Mouse (Mus musculus): Measurements from ENCODE around the gene Fzr1.

The Fzr1 gene

DNA sequence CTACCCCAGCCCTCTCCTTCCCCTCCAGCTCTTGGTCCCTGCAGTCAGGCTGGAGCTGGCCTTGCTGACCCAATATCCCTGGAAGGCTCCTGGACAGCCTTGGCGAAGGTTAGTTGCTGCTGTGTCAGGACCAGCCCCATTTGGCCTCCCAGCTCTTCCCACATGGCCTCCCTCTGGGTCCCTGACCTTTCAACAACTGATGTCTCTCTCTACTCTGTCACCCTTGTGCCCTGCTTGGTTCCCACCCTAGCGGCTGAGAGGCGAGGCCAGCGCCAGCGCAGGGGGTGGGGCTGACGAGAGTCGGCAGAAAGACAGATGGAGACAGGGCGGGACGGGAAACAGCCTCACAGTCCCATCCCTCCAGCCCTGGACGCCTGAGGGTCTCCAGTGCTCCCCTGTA, 49.9 kb downstream of the Fzr1 start, which contains the start of gene Tbxa2r:
TSS of gene Tbxa2r (plus strand) at position 346 of the 400 bp plus-strand sequence.
- DNase-seq (ENCODE audit: low spot score) = no peak

DNA sequence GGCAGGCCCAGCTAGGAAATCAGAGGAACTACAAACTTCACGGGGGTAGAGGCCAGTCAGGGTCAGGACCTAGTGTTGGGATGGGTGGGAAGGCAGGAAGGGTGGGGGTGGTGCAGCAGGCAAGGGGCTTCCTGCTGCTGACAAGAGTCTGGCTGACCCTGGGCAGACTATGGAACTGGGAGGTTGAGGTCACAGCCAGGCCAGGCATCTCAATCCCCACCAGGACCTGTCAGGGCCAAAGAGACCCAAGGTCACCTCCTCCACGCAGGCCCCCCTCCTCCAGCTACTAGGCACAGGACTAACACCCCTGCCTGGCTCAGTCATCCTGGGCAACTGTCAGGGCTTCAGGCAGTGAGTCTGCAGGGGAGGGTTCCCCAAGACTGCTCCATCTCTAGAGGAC, 50.4 kb downstream of the Fzr1 start:
- no peak for DNase-seq (ENCODE audit: low spot score)

DNA sequence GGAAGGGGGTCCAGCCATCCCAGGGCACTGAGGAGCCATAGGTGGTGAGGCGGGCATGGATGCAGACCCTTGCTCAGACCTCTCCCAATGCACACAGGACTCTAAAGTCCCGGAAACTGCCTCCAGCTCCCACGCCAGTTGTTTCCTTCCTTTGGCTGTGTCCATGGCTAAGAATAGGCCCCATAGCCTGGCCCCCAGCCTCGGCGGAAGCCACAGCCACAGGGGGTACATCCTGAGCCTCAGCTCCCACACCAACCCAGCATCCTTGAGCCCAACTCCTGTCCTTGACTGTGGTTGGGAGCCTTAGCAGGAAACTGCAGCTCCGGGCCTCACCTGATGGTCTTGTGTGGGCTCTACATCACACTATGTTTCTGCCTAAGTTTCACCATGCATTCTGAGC, 51.5 kb downstream of the Fzr1 start:
- no peak for DNase-seq (ENCODE audit: low spot score)

DNA sequence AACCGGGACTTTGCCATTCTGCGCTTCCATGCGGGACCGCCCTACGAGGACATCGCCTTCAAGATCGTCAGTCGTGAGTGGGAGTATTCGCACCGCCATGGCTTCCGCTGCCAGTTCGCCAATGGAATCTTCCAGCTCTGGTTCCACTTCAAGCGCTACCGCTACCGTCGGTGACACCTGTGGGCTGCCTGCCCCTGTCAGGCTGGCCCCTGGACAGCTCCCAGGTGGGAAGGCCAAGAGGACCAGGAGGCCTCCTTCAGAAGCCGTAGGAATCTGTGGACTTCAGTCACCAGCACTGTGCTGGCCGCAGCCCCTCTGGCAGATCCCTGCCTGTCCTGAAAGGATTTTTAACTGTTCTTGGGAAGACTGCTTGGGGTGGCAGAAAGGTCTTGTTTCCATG, 52.5 kb downstream of the Fzr1 start:
- DNase-seq (ENCODE audit: low spot score) = no peak

DNA sequence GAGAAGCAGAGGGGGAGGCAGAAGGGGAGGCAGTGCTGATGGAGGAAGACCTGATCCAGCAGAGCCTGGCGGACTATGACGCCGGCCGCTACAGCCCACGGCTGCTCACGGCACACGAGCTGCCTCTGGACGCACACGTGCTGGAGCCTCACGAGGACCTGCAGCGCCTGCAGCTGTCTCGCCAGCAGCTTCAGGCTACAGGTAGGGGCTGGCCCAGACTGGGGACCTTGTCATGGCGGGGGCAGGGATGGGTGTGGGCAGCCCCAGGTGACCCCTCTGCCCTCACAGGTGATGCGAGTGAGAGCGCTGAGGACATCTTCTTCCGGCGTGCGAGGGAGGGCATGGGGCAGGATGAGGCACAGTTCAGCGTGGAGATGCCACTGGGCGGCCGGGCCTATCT, 53.1 kb downstream of the Fzr1 start:
- DNase-seq (ENCODE audit: low spot score) = no peak

DNA sequence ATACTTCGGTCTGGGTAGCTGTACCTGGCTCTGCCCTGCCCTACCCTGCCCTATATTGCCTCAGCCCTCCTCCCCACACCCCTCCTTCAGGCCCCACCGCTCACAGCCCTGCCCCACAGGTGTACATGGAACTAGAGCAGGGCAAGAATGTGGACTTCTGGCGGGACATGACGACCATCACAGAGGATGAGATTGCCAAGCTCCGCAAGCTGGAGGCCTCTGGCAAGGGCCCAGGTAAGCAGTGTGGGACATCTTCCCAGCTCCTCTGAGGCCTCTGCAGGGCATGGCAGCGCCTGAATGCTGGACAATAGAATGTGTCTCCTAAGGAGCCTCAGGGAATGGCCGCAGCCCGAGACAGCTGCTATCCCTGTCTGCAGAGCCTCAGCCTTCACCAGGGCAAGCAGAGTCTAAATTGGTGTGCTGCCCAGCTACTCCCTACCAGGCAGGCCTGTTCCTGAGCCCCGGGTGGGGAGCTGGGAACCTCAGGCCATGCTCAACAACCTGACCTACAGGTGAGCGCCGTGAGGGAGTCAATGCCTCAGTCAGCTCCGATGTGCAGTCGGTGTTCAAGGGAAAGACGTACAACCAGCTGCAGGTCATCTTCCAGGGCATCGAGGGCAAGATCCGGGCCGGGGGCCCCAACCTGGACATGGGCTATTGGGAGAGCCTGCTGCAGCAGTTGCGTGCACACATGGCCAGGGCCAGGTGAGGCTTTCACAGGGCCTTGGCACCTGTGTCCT, 54.4 kb downstream of the Fzr1 start:
- DNase-seq (ENCODE audit: low spot score) = no peak

DNA sequence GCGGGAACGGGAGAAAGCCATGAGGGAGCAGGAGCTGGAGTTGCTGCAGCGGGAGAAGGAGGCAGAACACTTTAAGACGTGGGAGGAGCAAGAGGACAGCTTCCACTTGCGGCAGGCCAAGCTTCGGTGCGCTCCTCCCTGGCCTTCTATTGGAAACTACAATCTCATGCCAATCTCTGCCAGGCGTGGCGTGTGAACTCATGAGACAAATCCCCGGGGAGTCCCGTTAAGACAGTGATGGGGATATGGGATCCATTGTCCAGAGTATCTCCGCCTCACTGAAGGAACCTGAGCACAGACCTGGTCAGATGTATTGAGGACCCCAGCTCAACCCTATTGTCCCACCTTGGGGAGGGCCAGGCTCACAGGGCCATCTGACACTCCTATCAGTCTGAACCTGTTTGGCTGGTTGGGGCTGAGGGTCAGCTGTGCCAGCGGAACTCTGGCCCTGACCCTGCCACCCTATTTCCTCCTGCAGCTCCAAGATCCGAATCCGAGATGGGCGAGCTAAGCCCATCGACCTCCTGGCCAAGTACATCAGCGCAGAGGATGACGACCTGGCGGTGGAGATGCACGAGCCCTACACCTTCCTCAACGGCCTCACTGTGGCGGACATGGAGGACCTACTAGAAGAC, 55.1 kb downstream of the Fzr1 start:
- DNase-seq (ENCODE audit: low spot score) = no peak

DNA sequence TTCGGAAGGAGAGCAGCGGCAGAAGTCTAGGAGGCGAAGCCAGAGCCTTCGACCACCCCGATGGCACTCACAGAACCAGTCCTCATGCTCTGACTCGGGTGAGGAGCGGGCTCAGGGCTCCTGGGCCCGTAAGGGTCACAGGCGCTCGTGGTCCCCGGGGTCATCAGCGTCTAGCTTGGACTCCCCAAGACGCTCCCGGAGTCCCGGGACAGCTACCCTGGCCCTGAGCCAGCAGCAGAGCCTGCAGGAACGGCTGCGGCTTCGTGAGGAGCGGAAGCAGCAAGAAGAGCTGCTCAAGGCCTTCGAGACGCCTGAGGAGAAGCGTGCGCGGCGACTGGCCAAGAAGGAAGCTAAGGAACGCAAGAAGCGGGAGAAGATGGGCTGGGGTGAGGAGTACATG, 55.9 kb downstream of the Fzr1 start:
- no peak for DNase-seq (ENCODE audit: low spot score)

DNA sequence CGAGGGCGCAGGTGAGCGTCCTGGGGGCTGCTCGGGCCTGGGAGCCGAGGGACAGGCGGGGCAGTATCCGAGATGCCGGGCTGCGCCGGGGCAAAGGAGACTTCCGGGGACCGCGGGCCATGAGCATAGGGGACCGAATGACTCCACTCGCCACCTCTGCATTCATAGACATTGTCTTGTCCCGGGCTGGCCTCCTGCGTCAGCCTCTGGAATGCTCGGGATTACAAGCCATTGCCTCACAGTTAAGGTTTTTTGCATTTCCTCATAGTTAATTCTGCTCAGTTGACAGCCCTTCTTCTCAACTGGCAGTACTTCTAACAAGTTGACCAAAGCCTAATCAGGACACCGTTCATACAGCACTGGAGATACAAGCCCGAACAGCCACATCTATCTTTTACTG, 56.9 kb downstream of the Fzr1 start:
- DNase-seq (ENCODE audit: low spot score) = no peak

DNA sequence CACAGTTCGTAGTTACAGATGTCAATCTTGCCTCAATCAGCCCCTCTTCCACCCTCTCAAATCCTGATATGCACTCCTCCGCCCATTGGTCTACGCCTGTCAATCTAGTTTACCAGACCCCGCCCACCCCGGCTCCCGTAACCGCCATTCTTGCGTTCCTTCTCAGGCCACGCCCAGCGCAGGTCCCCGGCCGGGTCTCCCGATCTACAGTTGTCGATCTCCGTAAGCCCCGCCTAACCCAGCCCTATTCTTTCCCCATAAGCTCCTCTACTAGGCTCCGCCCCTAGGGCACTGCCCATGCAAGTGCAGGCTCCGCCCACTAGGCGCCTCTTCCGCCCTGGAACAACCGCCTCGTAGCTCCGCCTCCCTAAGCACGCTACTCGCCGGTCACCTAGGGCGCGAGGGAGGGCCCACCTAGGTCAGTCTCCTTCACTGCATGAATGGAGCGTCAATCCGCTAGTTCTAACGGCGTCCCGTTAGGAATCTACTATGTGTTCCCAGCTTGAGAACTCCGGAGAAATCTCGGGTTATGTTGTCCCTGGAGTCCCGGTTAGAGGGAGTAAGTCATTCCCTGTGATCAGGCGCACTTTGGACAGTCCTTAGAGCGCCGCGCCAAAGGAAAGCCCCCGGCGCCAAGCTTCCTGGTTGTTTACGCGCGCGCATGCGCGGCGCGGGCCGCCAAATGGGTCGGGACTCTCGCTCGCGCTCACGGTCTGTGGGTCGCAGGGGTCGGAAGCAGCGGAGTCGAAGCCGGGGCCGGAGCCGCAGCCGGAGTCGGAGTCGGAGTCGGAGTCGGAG, 57.6 kb downstream of the Fzr1 start, which contains the start of gene Cactin:
TSS of gene Cactin (plus strand) at position 554 of the 798 bp plus-strand sequence.
- DNase-seq (ENCODE audit: low spot score) = peak; percentile 97

DNA sequence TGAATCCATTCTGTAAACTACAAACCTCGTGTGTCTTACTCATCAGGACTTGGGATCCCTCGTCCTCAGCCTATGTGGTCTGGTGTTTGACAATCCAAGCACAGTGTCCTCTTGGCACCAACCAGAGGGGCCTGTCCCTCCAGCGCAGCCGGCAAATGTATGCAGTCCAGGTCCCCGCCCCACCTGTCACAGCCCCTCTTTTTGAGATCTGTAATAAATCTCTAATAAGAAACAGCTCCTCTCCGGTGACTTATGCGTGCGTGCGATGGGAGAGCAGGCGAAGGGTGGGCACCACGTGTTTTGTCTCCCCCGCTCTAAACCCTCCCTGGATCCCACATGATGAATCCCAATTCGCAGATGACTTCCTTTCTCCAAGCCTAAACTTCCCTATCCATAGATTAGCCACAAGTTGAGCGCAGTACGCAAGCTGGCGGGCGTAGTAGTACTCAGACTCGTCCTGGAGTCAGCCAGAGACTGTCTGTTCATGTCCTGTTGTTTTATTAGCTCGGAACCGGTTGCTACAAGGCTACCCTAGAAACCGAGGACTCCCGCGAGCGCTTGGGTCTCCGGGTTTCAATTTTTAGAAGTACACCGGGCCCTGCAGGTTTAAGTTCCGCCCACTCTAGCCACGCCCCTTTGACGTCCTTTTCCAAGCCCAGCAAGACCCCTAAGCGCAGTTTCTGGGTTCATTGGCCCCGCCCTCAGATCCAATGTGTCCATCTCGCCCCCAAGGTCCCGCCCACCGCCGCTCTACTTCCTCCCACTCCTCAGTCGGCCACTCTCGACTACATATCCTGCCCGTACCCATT, 58.4 kb downstream of the Fzr1 start:
- DNase-seq (ENCODE audit: low spot score) = no peak

DNA sequence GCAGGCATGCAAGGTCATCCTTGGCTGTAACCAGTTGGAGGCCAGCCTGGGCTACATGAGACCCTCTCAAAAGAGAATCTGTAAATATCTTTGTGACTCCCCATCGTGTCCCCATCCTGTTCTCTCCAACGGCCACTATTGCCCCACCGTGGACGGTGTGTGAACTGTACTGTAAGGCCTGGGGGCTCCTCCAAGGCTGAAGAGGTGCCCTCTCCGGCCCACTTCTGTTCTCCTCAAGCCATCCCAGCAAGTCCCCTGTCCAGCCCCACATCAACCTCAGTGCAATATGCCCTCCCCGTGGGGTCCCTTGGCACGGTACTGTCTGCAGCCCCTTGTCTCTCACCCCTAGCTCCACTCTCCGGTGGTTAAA, 59.0 kb downstream of the Fzr1 start:
- DNase-seq (ENCODE audit: low spot score) = no peak

DNA sequence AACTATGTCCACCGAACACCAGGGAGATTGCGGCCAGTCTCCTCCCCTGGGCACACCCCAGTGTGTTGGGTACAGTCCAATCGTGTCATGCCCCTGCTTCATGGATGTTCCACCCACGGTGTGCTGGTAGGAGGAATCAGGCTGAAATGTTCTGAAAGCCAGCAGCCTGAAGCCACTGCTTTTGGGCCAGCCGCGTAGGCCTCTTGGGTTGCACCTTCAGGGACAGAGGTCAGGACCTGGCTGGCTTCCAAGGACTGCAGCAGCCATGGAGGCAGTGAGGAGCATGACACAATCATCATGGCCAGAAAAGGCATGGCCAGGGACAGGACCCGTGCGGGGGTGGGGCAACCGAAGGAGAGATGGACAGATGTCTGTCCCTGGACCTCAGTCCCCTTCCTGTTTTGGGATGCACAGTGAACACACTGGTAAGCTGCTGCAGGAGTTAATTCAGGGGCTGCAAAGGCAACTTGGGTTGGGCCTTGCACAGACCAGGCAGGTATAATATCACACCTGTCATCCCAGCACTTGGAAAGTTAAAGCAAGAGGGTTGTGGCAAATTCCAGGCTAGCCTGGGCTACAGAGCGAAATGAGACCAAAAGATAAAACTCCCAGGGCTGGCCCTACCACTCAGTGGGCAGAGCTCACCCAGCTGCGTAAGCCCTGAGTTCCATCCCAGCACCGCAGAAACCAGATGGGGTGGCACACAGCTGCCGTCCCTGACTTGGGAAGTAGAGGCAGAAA, 59.6 kb downstream of the Fzr1 start:
- no peak for DNase-seq (ENCODE audit: low spot score)

DNA sequence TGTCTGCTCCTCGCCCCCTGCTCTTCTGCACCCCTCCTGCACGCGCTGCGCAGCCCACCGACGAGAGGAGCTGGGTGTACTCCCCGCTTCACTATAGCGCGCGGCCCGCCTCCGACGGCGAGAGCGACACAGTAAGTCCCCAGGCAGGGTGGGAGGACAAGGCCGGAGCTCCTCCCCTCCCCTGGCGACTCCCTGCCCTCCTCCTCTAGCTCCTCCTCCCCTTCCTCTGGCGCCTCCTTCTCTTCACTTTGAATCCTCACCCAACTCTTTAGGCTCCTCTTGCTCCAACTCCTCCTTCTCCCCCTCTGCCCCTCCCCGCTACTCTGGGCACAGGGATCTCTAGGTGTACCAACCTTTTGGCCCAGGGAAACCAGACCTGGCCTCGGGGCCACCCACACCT, 61.0 kb downstream of the Fzr1 start:
- no peak for DNase-seq (ENCODE audit: low spot score)

DNA sequence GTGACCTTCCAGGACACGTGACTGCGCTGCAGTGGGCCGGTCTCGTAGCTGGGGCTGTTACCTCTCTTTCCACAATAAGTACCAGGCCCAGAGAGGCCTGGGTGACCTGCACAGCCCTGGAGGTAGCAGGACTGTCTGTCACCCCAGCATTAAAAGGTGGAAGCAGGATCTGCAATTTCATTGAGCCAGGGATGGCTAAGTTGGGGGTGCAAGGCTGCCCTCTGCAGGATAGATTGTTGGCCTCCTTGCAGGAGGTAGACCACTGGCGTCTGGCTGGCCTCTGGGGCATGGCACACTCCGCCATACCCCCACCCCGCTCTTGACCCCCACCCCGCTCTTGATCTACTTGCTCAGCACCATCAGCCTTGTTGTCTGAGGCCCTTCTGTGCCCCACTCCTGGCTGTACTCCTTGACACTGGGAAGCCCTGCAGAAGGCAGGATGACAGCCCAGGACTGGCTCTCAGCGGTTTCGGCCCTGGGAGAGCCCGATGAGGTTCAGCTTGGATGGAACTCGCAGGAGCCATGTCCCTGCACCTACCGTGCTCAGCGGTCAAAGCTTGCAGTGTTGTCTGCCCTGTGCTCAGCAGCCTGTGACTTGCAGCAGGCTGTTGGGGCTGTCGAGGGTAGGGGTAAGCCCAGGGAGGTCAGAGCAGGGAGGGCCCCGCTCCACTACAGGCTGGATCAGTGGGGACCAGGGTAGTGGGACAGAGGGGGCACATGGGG, 61.8 kb downstream of the Fzr1 start:
- DNase-seq (ENCODE audit: low spot score) = no peak
